Comparison of ENCODE assay signal across 8 mouse cellular contexts in genomic region chr8:83862439-83863268, GRCm38 (mm10). TPM values are rescaled to one million over a fixed set of nuclear protein-coding genes. Genes with fewer than 3 reads are reported as not detected.
A peak's percentile ranks its signal among the peaks of the same experiment; 100 is the strongest.
DNase-seq lines count a peak whose midpoint lies in the region; ATAC-seq and TF ChIP-seq lines count a peak whose summit lies in the region.

No protein-coding gene starts in this region.

- no peak for DNase-seq in layer of hippocampus, adult 2 months (ENCODE audit: low spot score in 2 of 2)
- no peak for DNase-seq in layer of hippocampus, adult 8-10 months (ENCODE audit: low spot score in 2 of 2)
- DNase-seq in retina, embryonic 14.5 days (ENCODE audit: low spot score) = peak; percentile 41
- DNase-seq in urinary bladder, postnatal 4 days (ENCODE audit: low spot score in 2 of 2) = no peak
- no peak for DNase-seq in ovary, adult 18-20 months (ENCODE audit: low spot score)
- DNase-seq in thymus, postnatal 25 days = no peak

- H3K9me3 ChIP-seq in embryonic facial prominence, embryonic 15.5 days (replicated peaks) = no peaks in the 10 kb centered on the region
- no peaks in the 10 kb centered on the region for H3K9me3 ChIP-seq in limb, embryonic 13.5 days

- no peak overlapping the region for H3K9ac ChIP-seq in embryonic facial prominence, embryonic 15.5 days
- H3K9ac ChIP-seq in limb, embryonic 13.5 days = 0 out of 2 replicates have a peak overlapping the region, but pooled peaks have one; percentile 35

- 7% methylated on average over 24 of the region's 24 CpGs for WGBS in embryonic facial prominence, embryonic 15.5 days
- 5% methylated on average over 24 of the region's 24 CpGs for WGBS in limb, embryonic 13.5 days

- no peak for TF ChIP-seq CTCF in layer of hippocampus, adult 2 months (conservative IDR thresholded peaks at IDR 0.05)

- peaks cover 8% of the 10 kb centered on the region for H3K4me1 ChIP-seq in embryonic facial prominence, embryonic 15.5 days
- peaks cover 10% of the 10 kb centered on the region for H3K4me1 ChIP-seq in limb, embryonic 13.5 days

- H3K27ac ChIP-seq in layer of hippocampus, adult 2 months = no peak overlapping the region
- H3K27ac ChIP-seq in embryonic facial prominence, embryonic 15.5 days (replicated peaks) = no peak overlapping the region
- no peak overlapping the region for H3K27ac ChIP-seq in limb, embryonic 13.5 days

- ATAC-seq in embryonic facial prominence, embryonic 15.5 days (ENCODE audit: insufficient number of reproducible peaks, low FRiP score, low TSS enrichment, low read depth) = no peak
- ATAC-seq in limb, embryonic 13.5 days (ENCODE audit: low FRiP score, low read depth) = no peak

- no peaks in the 10 kb centered on the region for H3K27me3 ChIP-seq in embryonic facial prominence, embryonic 15.5 days
- 0 out of 2 replicates have a peak, but pooled peaks cover 4% of the 10 kb centered on the region for H3K27me3 ChIP-seq in limb, embryonic 13.5 days

- H3K36me3 ChIP-seq in embryonic facial prominence, embryonic 15.5 days = no peaks in the 10 kb centered on the region
- H3K36me3 ChIP-seq in limb, embryonic 13.5 days = no peaks in the 10 kb centered on the region

- H3K4me3 ChIP-seq in layer of hippocampus, adult 2 months = peak overlapping the region; percentile 15; the same call in 1 of the 2 replicates
- peak overlapping the region; percentile 22; the same call in 1 of the 2 replicates for H3K4me3 ChIP-seq in embryonic facial prominence, embryonic 15.5 days (replicated peaks)
- H3K4me3 ChIP-seq in limb, embryonic 13.5 days = peak overlapping the region; percentile 30

- H3K4me2 ChIP-seq in embryonic facial prominence, embryonic 15.5 days (replicated peaks) = peak overlapping the region; percentile 46
- peak overlapping the region; percentile 60 for H3K4me2 ChIP-seq in limb, embryonic 13.5 days (replicated peaks)

RNA-seq across cellular contexts. Expression of gene Adgrl1, which starts 37.3 kb away (rescaled TPM):
- total RNA-seq in layer of hippocampus, adult 2 months (2021) = 100 to 1,000 TPM; 328 to 329 TPM
- 100 to 1,000 TPM; 287 to 307 (median 299) TPM for total RNA-seq in layer of hippocampus, adult 8-10 months (2022)
- 22.8 and 23.2 TPM in 2 replicates for polyA plus RNA-seq in embryonic facial prominence, embryonic 15.5 days (2015; fragmentation: Nextera tagmentation; extraction: Ambion mirVana)
- polyA plus RNA-seq in limb, embryonic 13.5 days (2015; fragmentation: Nextera tagmentation; extraction: Ambion mirVana) = 28.1 and 29.3 TPM in 2 replicates
